Mouse (Mus musculus) R1 (cell line): ENCODE results near the gene Arsg.

Experiments used
- DNase-seq: peaks from one replicate; pipeline ENCODE4 v3.0.0-alpha.2; 2018; ENCODE audit warnings: low read depth, low spot score

Gene Arsg

DNA sequence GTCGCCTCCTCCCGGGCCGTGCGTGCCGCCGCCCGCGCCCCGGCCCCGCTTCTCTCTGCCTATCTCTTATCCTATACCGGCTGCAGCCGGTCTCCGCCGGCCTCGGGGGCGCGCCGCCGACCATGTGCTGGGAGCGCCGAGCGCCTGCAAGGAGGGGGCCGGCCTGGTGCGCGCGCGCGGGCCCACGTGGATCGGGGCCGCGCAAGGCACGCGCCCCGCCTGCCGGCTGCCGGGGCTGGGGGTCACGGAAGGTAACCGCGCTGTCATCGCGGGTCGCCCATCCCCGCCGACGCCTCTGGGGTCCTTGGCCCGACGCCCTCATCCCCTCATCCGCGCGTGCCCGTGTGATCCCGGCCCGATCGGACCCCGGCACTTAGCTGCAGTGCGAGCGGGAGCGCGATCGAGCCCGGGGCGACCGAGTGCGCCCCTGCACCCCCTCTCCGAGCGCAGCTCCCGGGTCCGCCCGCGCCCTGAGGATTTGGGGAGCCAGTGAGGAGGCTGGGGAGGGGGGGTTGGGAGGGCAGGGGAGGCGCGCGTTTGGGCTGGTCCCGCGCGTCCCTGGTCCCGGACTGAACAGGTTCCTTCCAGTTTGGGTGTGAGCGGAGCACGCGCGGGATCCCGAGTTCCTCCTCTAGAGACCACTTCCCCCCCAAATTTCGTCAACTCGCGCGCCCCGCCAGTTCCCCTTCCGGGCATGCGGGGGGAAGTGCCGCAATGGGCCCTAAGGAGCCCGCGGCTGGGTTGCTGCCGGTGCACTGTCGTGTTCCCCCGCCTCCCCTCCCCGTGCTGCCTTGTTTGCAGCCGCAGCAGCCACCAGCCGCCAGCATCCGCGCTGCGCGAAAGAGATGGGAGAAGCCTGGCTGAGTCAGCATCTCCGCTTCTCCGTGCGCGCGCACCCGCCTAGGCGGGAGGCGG lies at the start of gene Arsg, which contains the start of gene Slc16a6:
Arsg (plus strand) TSS at position 204 of the 915 bp plus-strand sequence.
Slc16a6 (minus strand) TSS at position 428 of the 915 bp plus-strand sequence.
- DNase-seq, result peak; percentile 90

DNA sequence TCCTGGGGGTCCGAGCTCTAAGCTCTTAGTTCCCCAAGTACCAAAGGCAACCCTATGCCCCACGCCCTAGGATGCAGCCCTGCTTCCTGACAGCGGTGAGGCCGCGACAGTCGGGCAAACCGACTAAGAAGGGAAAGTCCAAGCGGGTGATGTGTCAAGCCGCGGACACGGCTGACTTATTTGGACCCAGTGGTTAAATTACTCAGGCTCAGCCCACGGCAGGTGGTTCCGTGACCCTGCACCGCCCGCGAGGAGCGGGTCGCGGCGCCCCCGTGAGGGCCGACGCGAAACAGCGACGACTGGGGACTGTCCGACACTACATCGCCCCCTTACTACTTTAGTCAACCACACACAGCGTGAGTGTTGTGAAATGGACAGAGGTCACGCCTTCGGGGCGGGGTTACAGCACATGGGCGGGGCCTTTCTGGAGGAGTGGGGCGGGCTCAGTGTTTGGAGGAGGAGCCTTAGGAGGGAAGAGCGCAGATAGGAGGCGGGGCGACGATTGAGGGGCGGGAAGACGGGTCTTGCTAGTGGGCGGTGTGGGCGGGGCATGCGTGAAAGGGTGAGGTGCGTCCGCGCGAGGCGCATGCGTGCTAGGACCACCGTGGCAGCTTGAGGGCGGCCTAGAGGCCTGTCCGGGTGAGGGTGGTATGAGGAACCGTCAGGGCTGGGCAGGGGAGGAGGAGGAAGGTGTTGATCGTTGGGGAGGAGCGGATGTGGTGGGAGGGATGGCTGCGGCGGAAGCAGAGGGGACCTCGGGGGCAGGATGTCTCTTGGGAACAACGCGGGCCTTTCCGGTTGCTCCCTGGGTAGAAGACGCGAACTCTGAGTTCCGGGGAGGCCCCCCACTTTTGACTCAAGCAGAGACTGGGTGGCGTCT lies 47.5 kb upstream of the Arsg start, which contains the start of gene Amz2:
Amz2 (plus strand) TSS at position 555 of the 880 bp plus-strand sequence.
- DNase-seq, result peak; percentile 98

DNA sequence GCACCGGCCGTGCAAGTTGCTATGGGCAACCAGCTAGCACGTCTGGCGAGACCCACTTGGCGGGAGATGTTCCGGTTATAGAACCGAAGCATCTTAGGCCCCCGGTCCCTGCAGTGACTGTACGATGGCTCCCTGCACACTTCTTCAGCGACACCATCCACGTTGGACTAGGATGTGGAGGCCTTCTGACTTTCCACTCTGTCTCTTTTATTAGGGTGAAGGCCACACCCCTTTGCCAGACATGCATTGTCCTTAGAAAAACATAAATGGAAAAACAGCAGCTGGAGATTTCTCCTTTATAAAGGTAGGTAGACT lies 46.9 kb upstream of the Arsg start:
- DNase-seq, result no peak

DNA sequence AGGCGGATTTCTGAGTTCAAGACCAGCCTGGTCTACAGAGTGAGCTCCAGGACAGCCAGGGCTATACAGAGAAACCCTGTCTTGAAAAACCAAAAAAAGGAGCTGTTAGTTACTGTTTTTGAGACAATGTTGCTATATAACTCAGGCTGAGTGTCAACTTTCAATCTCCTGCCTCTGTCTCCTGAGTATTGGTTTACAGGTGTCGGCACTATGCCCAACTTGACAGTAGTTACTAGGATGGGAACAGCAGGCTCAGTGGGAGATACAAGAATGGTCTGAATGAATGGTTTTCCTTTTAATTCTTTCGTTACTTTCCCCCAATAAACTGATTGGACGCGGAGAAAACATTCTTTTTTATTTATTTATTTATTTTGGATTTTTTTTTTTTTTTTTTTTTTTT lies 45.8 kb upstream of the Arsg start:
- DNase-seq, result no peak

DNA sequence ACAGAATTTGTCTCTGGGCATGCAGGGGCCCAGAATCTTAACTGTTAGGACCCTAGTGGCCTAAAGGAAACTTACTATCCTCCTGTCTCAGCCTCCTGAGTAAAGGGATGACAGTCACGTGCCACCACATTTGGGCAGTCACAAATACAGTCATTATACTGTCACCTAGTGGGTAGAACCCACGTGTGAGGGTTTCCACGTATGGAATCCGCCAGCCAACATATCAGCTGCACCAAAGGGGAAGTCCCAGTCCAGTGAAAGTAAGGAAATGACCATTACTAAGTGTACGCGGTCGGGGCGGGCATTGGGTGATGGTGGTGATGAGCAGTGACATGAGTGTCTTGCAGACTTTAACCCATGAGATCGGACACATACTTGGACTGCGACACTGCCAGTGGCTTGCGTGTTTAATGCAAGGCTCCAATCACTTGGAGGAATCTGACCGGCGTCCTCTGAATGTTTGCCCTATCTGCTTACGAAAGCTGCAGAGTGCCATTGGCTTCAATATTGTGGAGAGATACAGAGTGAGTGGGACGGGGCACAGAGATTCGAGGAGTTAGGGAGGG lies 38.9 kb upstream of the Arsg start:
- no peak for DNase-seq

DNA sequence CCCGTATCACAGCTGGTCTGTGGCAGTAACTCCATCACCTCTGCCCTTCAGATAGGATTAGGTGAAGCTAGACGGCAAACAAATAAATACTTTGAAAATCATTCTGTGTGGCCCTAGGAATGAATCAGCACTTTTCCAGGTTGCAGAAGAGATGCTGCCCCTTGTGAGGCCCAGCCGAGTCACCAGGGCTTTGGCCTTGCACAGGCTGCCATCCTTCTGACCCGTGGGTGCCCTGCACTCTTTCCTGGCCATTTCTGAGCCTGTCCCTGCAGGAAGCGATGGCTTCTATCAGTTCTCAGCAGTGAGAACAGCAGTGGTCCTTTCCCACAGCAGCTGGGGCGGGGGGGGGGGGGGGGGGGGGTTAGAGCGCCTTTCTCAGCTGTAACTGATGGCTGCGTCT lies 36.3 kb upstream of the Arsg start:
- no peak for DNase-seq

DNA sequence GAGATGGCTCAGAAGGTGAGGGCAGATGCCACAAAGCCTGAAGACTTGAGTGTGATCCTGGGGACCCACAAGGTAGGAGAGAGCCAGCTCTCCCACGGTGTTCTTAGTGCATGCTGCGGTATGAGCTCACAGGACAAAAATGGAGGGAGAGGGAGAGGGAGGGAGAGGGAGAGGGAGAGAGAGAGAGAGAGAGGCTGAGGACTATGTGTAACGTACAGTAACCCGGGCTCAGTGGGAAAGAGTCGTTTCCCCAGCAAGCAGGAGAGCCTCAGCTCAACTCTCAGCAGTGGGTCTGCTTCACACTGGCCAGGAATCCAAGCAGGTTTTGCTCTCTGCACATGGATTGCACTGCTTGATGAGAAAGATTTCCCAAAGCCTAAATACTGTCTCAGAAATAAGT lies 34.0 kb upstream of the Arsg start:
- no peak for DNase-seq

DNA sequence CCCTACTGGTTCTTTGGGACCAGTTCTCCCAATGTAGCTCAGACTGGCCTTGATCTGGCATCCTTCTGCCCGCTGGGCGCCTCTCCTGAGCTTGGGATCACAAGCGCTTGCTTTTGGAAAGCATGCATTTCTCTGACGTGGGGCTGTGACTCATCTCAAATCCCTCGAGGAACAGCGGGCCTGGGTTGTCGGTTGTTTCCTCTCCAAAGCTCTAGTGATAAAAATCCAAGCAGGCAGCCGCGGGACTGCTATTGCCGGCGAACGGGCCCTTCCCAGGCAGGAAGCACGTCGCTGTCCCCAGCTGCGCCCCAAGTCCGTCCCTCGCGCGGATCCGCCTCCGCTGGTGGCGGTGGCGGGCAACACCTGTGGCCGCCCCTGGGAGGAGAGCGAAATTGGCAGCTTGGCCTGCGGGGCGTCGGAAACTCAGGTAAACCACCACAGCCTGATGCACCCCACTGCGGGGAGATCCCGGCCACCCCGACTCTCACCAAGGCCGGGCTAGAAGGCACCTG lies 33.3 kb upstream of the Arsg start:
- peak; percentile 45 for DNase-seq

DNA sequence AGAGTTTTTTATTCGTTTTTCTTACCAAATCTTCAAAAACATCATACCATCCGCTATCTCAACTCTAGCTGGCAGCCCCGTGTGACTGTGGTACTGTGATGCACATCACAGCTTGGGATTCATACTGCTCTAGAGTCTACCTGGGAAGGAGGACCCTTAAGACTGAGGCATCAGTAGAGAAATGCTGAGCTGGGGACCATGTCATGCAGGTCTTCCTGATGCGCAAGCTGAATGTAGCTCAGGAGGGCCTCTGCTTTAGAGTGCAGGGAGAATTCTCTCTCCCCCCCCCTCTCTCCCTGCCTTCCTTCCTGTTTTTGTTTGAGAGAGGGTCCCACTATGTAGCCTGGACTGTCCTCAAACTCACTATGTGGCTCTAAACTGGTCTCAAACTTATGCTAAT lies 32.5 kb upstream of the Arsg start:
- DNase-seq, result no peak

DNA sequence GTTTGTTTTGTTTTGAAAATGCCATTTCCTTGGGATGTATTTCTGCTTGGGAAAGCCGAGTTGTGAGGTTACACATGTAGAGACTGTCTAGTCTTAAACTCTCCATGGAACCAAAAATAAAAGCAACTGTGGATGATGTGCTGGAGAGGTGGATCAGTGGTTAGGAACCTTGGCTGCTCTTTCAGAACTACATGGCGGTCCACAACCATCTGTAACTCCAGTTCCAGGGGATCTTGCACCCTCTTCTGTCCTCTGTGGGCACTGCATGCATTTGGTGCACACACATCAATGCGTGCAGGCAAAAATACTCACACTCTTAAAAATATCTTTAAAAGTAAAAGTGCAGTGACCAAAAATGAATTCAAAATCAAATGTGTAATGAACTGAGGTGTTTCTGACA lies 32.1 kb upstream of the Arsg start:
- peak; percentile 74 for DNase-seq

DNA sequence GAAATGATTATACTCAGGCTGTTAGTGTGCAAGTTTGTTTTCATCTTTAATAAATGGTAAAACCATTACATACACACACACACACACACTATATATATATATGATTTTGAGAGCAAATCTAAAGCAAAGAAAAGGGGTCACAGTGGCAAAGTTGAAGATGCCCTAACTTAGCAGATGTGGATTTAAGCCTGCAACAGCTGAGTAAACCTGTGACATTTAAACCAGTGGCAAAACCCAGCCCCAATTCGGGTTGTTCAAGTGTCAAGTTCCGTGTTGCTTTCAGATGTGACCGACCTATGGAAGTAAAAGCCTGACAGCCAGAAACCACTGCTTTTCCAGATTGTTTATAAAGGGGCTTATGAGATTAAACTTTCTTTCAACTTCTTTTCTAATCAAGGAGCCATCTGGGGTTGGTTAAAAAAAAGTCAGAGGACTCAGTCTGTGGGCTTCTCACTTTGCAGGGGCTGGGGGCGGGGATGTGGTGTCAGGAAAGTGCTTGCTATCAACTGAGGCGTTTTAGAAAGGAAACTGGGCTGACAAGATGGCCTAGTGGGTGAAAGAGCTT lies 30.9 kb upstream of the Arsg start:
- no peak for DNase-seq

DNA sequence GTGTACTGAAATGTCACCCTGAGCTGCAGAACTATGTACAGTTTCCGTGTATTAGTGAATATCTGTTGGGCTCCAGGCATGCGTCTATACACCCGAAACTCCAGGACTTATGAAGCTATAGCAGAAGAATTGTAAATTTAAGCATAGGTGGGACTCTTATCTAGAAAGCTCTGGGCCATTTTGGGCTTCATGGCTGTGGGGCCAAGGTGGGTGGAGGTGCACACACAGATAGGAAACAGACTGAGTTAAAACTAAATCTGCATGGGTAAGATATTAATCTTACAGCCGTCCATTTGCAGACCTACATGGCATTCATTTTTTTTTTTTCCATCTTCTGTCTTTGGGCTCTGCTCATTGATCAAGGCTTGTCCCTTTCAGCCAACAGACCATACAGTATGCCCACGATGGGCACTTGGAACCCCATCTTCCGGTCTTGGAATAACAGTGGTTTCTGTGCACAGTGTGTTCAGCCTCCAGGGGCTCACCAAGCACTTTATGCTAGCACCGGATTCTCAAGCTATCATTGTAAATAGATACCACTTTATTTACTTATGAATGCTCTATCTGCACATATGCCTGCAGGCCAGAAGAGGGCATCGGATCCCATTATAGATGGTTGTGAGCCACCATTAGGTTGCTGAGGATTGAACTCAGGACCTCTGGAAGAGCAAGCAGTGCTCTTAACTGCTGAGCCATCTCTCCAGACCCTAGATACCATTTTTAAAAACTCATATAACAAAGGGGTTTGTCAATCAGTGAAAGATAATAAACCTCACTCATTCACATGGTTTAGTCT lies 29.5 kb upstream of the Arsg start:
- no peak for DNase-seq

DNA sequence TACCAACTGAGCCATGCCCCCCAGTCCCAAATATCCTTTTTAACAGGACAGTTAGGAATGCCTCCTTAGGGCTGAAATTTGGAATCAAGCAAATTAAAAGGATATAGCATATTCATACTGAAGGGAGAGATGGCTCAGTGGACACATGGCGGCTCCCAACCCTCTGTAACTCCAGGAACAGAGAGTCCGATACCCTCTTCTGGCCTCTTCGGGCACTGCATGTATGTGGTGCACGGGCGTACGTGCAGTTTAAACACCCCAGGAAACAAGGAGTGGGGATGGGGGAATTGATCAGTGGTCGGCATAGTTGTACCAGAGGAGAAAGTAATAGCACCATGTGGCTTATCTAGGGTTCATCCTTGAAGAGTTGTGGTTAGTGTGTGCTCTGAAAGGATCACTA lies 28.6 kb upstream of the Arsg start:
- DNase-seq, result peak; percentile 73

DNA sequence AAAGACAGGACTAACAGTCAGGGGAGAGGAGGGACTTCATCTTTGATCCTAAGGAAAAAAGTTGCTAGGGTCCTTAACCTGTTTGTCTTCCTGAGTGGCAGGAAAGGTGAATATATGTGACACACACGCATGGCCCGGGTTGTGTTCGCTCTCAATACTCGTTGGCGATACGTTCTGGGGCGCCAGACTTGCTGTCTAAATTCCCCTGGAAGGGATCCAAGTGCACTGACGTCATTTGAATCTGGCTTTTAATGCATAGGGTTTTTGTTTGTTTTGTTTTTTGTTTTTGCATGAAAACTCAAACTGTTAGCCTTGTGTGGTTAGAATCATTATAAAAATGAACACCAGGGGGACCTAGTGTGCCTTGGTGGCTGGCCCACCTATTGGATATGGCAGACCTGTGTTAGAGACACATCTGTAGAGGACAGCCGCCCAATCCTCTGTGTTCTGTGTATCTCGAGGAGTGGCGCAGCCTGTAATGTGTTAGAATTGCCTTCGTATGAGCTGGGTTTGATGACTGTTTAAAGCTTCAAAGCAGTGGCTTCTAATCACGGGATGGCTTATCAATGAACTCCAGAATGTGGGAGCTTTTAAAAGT lies 27.6 kb upstream of the Arsg start:
- peak; percentile 57 for DNase-seq

DNA sequence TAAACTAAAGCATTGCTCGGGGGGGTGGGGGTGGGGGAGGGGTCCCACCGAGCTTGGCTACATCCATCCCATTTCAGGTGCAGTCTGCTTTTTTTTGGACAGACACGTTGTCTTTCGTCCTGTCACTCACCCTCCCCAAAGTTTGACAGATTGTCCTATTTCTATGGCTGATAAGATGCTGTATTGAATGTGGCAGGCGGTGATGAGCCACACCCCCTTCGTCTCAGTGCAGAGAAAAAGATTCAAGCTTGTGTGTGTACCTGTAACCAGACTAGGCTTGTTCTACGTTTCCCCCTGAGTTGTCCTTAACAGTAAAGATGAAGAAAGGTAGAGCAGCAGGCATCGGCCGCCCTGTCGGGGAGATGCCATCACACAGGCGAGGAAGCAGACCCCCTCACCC lies 22.0 kb upstream of the Arsg start:
- no peak for DNase-seq

DNA sequence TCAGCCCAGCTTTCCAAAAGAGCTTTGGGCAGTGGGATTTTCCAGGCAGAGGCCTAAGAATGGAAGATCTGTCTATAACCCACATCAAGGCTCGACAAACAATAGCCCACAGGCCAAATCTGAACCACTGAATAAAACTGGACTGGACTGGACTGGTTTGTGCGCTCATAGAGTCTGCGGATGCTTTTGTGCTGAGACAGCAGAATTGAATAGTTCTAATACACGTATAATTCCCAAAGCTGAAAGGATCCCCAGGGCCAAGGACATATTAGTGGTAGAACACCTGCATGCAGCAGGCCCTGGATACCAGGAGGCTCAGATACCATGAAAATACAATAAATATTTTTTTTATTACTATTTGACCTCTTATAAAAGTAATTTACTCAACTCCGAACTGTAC lies 16.9 kb upstream of the Arsg start:
- DNase-seq, result no peak

DNA sequence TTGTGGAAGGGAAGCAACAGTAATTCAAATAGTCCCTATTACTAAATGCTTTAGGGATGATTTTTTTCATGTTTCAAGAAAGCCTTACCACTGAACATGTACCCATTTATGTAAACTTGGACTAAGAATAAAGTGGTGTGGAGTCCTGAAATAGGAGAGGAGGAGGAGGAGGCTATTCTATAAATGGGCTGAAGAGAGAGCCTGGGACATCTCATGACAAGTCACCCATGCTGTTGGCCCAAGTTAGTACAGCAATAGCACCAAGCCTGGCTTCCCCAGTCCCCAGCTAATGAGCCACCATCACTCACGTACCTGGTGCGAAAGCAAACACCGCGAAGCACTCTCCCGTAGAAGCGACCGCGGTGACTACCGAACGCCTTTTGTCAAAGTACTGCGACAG lies 15.0 kb upstream of the Arsg start:
- no peak for DNase-seq

DNA sequence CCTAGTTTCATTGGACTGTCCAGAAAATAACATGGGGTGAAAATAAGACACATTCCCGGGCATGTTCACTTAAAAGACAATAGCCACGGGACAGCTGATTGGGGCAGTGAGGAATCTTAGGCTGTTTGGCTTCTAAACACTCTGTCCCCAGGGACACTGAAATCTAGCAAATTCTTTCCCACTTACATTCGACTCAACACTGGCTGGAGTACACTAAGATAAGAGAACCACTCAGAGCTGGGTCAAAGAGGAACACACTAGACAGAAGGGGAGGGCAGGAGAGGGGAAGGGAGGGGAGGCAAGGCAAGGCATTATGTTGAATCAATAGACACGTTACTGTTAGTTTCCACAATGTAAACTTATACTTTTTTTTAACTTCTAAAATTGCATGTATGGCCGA lies 12.6 kb upstream of the Arsg start:
- no peak for DNase-seq

DNA sequence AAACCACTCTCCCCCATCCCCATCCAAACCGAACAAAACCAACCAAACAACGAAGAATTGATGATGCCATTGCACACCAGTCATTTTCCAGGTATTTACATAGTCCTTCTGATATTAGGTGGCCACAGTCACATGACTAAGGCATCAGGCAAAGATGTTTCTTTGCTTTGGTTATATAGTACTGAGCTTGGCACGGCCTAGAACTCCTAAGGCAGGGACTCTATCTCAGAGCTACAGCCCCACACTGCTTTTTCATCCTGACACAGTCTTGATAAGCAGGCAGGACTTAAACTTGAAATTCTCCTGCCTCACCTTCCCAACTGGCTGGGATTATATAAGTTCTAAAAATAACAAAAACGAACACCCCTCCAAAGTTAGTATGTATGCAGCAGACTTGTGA lies 8.1 kb upstream of the Arsg start:
- DNase-seq, result no peak

DNA sequence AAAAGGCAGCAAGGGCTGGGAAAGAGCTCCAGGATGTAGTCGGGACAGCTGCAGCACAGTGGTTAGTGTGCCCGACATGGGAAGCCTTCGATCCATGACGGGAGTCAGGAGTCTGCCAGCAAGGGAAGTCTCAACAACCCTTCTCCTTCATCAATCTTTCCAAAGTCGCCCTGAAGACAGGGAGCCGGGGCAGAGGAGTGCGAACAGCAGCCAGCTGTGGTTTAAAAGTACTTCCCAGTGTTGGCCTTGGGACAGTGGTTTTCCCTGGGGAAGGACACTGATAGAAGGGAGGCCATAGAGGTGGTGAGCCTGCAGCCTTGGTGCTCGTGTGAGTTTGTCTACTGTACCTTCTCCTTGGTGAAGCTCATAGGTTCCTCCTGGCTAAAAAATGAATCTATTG lies 6.2 kb upstream of the Arsg start:
- DNase-seq, result no peak

DNA sequence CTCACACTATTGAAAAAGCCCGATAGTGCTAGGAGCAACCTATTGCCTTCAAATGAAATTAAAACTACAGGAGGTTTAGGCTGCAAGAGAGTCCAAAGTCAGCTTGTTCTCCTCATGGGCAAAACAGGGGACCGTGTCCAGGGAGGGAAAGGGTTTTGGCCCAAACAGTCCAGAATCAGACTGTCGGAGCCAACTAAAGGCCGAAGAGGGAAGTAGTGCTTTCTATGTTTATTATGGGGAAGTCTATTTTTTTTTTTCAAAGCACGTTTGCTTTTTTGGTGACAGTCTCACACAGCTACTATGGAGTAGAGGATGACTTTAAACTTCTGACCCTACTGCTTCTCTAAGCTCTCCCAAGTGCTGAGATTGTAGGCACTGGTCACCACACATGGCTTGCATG lies 5.0 kb upstream of the Arsg start:
- no peak for DNase-seq
